Mouse (Mus musculus): ENCODE data around the gene Pxdn. TPM values are rescaled to one million over a fixed set of nuclear protein-coding genes. Genes with fewer than 3 reads are reported as not detected.

Gene Pxdn
- polyA plus RNA-seq, 1 experiment from 2014 or later, result 60.0 TPM

GRCm38 (mm10) chr12:30050235-30050634 is 112.8 kb downstream of the Pxdn start:
- Histone ChIP-seq H3K36me3 (no peaks in the 10 kb centered on the region), H3K4me3 (no peak overlapping the region), H3K9ac (no peak overlapping the region), H3K4me1 (replicated peaks) (no peaks in the 10 kb centered on the region), H3K27ac (no peak overlapping the region), H3K27me3 (peaks cover 6% of the 10 kb centered on the region), H3K4me2 (no peak overlapping the region), H3K9me3 (replicated peaks) (no peaks in the 10 kb centered on the region)
- ATAC-seq (replicated peaks; ENCODE audit: insufficient number of reproducible peaks, insufficient read depth, low FRiP score, low read depth), result no peak
- WGBS, result 21% methylated on average over 4 of the region's 4 CpGs

- no peak overlapping the region for H3K27ac ChIP-seq
- no peak for ATAC-seq (replicated peaks; ENCODE audit: insufficient number of reproducible peaks, insufficient read depth, low FRiP score, low read depth)
- H3K4me2 ChIP-seq, result no peak overlapping the region
- H3K9ac ChIP-seq, result no peak overlapping the region
- H3K4me1 ChIP-seq (replicated peaks), result no peaks in the 10 kb centered on the region
- no peaks in the 10 kb centered on the region for H3K27me3 ChIP-seq
- no peak overlapping the region for H3K4me3 ChIP-seq
- H3K36me3 ChIP-seq, result no peaks in the 10 kb centered on the region
- no peaks in the 10 kb centered on the region for H3K9me3 ChIP-seq (replicated peaks)
- WGBS, result 76% methylated on average over 11 of the region's 11 CpGs
These were observed 117.5 kb downstream of the Pxdn start for GRCm38 (mm10) chr12:30054761-30055540.

DNA sequence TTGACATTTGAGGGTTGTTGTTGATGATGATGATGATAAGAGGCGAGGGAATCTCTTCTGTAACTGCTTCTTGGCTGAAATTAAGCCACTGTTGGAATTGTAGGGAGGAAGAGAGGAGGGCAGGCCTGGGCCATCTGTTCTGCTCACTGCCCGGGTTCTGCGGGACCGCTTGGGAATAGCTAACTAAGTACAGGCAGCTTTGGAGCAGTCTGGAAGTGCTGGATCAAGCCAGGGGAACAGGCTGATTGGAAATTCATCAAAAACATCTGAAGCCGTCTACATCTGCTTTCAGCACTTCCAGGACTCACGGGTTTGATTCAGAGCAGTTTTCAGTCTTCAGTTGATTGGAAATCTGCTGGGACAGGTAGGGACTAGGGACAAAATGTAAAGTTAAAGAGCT is 120.6 kb downstream of the Pxdn start:
- H3K9me3 ChIP-seq (replicated peaks), result no peaks in the 10 kb centered on the region
- WGBS, result 41% methylated on average over 6 of the region's 6 CpGs
- ATAC-seq (replicated peaks; ENCODE audit: insufficient number of reproducible peaks, insufficient read depth, low FRiP score, low read depth), result no peak

GRCm38 (mm10) chr12:30061503-30062117 is 124.2 kb downstream of the Pxdn start:
- Histone ChIP-seq H3K4me2 (no peak overlapping the region), H3K4me1 (replicated peaks) (0 out of 2 replicates have a peak, but pooled peaks cover 3% of the 10 kb centered on the region), H3K36me3 (no peaks in the 10 kb centered on the region), H3K4me3 (no peak overlapping the region), H3K27me3 (no peaks in the 10 kb centered on the region), H3K9me3 (replicated peaks) (no peaks in the 10 kb centered on the region), H3K27ac (no peak overlapping the region), H3K9ac (no peak overlapping the region)
- no peak for ATAC-seq (replicated peaks; ENCODE audit: insufficient number of reproducible peaks, insufficient read depth, low FRiP score, low read depth)
- whole genome bisulfite sequencing, result 21% methylated on average over 1 of the region's 1 CpGs

More for the DNA sequence above, 120.6 kb downstream of the Pxdn start:
- H3K4me1 ChIP-seq (replicated peaks), result 0 out of 2 replicates have a peak, but pooled peaks cover 3% of the 10 kb centered on the region
- H3K9ac ChIP-seq, result no peak overlapping the region
- H3K27me3 ChIP-seq, result no peaks in the 10 kb centered on the region
- H3K27ac ChIP-seq, result no peak overlapping the region
- no peak overlapping the region for H3K4me2 ChIP-seq
- H3K36me3 ChIP-seq, result no peaks in the 10 kb centered on the region
- no peak overlapping the region for H3K4me3 ChIP-seq

- no peaks in the 10 kb centered on the region for H3K9me3 ChIP-seq (replicated peaks)
- H3K36me3 ChIP-seq, result no peaks in the 10 kb centered on the region
- H3K4me1 ChIP-seq (replicated peaks), result 0 out of 2 replicates have a peak, but pooled peaks cover 3% of the 10 kb centered on the region
- H3K9ac ChIP-seq, result no peak overlapping the region
- H3K27ac ChIP-seq, result no peak overlapping the region
- H3K4me3 ChIP-seq, result no peak overlapping the region
- H3K27me3 ChIP-seq, result no peaks in the 10 kb centered on the region
- ATAC-seq (replicated peaks; ENCODE audit: insufficient number of reproducible peaks, insufficient read depth, low FRiP score, low read depth), result no peak
- H3K4me2 ChIP-seq, result no peak overlapping the region
- WGBS, result 47% methylated on average over 6 of the region's 6 CpGs
These were observed 124.7 kb downstream of the Pxdn start for GRCm38 (mm10) chr12:30062118-30062505.

Other genes starting within 250 kb of the Pxdn start
- 0.15 TPM in 1 of 2 replicates, not detected in the other for gene Tpo, start 195.0 kb downstream of the Pxdn start, polyA plus RNA-seq (2015; fragmentation: Nextera tagmentation; extraction: Ambion mirVana)

Data from heart, embryonic 15.5 days (tissue).